Mouse (Mus musculus) right cerebral cortex, postnatal 4 days (tissue): ENCODE measurements around the gene Mbtd1.
"Not testable (repeated sequence)": the region's sequence is repeated elsewhere in the genome, so short reads cannot be mapped to it uniquely, and the experiment has no call there.

Source experiments
- DNase-seq: peaks from one replicate; pipeline ENCODE4 v3.0.0-alpha.2; 2022

Mbtd1 gene

DNA sequence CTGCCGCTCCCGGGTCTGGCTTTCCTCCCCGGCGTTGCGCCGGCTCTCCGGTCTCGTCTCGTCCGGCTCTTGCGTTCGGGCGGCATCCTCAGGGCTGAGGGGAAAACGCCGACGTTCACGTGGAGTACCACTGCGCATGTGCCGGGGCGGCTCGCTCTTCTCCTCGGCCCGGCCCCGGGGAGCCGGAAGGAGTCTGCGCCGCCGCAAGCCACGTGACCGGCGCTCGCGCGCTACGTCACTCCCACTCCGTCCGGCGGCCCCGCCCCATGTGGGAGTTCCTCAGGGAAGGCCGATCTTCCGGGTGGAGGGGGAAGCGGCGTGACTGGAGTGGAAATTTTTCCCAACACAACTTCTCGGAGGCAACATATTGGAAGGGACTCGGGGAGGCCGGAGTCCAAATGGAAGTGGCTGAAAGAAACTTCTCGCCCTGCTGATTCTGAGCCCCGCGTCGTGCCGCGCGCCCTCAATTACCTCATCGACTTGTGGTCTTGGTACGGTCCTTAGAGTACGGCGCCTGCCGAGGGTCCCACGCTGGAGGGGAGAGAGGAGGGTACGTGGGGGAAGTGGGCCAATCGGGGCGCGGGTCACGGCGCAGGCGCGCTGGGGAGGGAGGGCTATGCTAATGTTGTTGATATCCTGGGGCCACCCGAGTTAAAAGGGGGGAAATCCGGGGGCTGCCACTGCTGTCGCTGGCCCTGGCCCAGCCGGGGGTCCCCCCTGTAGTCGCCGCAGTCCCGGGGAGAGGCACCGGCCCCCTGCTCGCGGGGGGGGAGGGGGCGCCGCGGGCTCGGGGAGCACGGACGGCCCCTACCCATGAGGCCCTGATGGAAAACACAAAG is at the start of gene Mbtd1, which contains the start of gene Utp18:
Mbtd1 (plus strand) TSS at position 281 of the 839 bp plus-strand sequence.
Utp18 (minus strand) TSS at position 195 of the 839 bp plus-strand sequence.
- peak; percentile 99 for DNase-seq

DNA sequence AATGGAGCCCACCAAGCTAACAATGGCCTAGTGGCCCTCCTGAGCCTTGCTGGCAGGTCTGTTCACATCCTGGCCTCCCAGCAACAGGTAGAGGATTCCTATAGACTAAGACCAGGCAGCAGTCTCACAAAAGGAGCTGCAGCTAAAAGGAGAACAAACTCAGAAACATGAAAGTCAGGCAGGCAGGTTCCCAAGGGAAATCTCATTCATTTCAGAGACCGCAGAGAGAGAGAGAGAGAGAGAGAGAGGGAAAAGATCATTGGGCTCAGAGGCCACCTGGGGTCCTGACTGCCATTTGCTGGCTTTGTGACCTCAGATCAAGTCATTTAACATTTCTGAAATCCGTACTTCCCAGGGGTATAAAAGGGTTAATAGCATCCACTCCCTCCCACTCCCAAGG is 38.3 kb upstream of the Mbtd1 start:
- no peak for DNase-seq

DNA sequence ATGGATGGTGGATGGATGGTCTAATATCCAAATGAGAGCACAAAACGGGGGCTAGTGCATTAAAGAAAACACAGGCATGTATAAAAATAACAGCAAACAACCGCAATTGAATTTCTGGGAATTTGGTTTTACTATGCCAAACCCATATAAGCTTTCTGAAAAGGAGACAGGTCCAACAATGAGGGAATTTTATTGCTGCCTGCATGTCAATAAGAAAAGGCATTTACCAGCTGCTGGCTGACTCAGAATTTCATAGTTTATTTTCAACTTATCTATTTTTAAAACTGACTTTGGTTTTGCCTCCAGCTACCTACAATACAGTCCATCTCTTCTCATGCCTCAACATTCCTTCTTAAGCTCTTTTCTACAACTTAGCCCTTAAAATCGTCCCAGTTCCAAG is 33.1 kb upstream of the Mbtd1 start:
- DNase-seq = no peak

DNA sequence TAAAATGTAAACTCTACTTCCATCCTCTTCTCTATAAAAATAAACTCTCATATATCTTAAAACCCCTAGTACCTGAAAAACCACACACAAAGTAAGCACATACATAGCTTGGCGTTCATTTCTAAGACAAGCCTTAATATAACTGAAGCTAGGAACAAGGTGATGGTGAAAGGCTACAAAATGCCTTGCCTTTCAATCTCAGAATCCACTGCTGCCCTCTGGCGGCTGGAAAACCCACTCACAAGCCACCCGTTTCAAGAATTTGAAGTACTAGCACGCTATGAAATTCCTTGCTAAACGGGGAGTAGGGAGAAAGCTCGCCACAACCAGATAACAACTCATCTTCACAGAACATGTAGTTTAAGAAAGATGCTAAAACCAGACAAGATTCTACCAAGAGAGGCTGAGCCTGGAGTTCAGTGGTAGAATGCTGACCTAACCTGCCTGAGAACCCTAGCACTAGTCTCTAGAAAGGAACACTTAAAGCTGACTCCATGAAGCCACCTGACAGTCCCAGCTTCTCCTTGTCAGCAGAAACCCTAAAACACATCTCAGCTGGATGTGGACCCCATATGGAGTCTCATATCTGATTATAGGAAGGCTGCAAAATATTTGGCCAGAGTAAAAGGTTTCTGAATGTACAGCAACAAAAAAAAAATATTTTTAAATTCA is 29.2 kb upstream of the Mbtd1 start:
- peak; percentile 95 for DNase-seq

DNA sequence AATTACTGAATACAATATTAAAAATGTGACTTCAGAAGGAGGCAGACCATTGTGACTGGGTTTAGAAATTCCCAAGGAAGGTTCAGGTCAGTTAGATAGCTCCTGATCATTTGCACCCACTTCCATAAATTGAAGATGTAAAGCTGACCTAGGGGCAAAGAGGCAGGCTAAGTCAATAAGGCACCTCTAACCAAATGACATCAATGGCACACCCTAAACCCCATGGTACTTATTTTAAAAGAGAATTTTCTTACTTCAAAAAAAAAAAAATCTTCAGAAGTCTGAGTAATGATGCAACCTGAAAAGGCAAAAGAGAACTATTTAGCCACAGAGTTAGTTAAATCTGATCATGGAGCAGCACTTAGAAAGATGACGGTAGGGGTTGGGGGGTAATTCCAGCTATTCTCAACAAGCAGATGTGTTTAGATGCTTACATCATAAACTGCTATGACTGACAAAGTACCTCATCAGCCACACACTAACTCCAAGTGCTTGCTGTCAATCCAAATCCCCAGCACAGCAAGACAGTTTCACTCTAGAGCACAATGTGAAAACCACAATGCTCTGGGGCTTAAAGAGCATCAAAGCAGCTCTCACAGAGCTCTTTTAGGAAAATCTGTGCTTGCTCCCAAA is 25.0 kb upstream of the Mbtd1 start:
- no peak for DNase-seq

DNA sequence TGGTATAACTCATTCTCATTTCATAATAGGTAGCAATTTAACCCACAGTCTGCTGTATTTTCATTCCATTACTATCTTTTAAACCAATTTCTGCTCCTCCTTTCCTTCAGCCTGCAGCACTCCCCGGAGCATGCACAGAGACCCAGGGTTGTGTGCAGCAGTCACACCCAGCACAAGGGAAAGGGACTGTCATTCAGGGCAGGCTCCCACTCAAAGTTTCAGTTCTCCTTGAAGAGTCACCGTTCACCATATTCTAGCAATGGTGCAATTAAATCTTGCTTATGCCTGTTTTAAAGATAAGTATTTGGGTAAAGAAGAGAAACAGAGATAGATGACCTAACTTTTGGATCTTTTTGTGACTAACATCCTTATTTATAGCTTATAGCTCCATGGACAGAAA is 24.5 kb upstream of the Mbtd1 start:
- no peak for DNase-seq

DNA sequence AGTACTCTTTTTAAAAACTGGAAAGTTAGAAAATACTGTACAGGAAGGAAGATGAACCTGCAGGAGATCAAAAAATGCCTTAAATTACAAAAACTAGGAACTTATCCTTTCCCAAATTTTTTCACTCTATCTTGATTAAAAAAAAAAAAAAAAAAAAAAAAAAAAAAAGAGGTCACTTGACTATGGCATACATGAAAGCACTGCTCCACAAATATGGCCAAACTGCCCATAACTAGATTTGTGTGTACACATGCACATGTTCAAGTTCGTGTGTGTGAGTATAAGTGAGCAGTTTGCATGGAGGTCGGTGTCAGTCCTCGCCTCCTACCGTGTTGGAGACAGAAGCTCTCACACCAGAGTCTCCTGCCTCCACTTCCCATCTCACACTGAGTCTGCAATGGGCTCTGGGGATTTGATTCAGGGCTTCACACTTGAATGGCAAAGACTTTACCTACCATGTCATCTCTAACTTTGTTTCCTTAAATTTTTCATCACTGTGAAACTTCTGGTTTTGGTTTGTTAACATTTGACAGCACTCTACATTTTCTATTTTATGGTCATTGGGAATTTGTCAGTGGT is 23.5 kb upstream of the Mbtd1 start:
- no peak for DNase-seq

DNA sequence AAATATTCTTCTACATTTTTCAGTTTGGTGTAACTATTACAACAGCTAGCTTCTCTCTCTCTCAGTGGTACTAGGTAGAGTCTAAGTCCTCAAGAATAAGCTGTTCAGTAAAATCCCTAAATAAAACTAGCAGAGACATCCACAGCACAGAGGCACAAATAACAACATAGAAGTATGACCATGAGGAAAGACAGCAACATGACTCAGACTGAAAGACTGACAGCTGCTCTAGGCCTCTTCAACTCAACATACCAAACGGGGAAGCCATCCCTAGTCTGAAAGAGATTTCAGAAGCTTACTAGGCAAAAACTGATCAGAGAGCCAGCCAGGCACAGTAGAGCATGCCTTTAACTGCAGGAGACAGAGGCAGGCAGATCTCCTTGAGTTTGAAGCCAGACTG is 23.0 kb upstream of the Mbtd1 start:
- DNase-seq = no peak

DNA sequence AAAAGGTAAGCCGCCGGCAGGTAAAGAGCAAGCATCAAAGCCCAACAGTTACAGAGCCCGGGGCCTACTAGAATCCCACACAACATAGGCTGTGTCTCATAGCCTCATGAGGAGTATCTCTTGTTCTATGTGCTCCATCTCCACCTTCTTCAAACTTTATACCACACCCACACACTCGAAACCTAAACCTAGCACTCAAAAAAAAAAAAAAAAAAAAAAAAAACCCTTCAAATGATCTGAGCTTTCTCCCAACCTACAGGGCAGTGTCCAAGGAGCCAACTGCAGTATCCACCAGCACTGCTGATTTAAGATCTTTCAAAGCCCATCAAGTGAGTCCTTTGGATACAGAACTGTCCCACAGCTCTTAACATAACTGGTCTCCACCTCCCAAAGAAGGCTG is 1.6 kb upstream of the Mbtd1 start:
- no peak for DNase-seq

DNA sequence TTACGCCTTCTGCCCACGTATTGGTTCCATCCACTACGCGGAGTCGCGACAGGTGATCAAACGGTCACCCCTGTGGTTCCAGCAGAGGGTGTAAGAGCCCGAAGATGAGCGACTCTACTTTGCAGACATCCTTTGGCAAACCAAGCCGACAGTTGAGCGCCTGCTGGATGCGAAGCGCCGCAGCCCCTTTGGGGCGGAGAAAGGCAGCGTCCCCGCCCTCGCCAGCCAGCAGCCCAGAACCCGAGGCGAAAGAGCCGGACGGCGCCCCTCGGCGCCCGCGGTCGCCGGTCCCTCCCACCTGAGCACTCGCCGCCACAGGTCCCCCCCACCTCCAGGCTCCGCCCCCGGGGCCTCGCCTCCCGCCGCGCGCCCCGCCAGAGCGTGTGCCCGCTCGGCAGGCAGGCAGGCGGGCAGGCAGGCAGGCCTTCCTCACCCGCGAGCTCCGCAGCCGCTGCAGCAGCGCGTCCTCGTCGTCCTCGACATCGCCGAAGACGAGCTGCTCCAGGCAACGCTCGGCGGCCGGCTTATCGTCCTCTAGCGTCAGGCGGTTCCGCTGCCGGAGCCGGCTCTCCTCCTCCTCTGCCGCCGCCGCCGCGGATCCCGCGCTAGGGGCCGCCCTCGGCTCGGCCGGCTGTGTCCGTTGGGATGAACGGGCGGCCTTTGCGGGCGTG is 616 bp upstream of the Mbtd1 start:
- DNase-seq = peak; percentile 51

DNA sequence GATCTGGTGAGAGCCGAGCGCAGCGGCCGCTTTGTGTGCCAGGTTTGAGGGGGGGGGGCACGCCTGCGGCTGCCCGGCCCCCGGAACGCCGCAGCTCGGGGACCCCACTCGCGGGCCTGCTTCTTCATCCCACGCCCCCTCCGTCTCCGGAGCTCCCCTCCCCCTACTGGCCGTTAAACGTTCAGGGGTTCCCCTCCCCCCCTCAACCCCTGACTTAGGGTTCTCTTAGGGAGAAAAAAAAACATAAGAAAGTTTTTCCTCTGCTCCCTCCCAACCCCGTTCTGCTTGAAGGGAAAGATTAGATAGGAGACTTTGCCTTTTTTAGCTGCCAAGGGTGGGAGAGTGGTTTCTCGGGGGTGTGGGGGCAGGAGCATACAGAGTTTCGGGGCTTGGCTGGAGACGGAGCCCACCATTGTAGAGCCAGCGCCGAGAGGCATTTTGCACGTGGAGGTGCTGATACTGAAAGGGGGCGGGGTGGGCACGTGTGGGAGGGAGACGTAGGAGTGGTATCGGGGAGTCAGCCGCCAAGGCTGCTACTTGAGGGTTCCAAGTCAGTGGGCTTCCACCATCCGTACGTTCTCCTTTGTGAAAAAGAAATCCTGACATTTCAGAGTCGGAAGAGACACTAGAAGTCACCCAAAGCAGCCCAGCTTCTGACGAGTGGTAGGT is 893 bp downstream of the Mbtd1 start:
- DNase-seq = peak; percentile 28

DNA sequence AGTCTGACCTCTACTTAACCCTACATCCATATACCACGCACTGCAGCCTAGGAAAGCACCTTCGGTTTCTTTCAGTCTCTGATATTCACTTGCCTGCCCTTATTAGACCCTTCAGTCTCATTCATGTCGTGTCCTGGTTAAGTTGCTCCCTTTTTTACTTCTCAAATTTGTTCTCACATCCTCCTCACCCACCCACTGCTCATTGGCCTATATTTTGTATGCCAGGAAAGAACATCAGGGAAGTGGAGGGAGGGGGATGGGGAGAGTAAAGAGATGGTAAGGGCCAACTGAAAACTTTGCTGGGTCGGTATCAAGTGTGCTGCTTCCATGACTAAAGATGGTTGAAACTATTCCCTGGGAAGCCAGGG is 1.4 kb downstream of the Mbtd1 start:
- DNase-seq = no peak

DNA sequence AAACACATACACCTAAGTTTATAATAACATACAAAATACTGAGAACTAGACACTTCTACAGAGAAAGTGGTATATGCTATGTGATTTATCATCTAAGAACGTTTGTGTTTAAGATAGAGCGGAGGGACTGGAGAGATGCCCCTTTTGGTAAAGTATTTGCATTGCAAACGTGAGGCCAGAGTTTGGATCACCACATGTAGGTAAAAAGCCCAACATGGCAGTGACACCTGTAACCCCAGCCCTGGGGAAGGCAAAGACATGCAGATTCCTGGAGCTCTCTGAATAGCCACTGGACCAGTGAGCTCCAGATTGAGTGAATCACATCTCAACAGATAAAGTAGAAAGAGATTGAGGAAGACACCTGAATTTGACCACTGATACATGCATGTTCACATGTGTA is 12.1 kb downstream of the Mbtd1 start:
- no peak for DNase-seq

DNA sequence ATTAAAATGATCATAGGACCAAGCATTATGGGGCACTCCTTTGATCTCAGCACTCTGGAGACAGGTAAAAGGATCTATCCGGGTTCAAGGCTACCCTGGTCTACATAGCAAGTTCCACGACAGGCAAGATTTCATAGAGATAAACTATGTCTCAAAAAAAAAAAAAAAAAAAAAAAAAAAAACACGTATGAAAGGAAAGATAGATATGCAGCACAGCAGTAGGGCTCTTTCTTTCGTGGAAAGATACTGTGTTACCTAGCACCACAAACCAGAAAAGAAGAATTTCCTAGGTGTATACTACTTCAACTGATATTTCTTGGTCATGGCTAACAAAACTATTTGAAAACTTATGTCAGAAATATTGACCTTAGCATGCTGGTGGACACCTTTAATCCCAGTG is 21.2 kb downstream of the Mbtd1 start:
- DNase-seq = no peak

DNA sequence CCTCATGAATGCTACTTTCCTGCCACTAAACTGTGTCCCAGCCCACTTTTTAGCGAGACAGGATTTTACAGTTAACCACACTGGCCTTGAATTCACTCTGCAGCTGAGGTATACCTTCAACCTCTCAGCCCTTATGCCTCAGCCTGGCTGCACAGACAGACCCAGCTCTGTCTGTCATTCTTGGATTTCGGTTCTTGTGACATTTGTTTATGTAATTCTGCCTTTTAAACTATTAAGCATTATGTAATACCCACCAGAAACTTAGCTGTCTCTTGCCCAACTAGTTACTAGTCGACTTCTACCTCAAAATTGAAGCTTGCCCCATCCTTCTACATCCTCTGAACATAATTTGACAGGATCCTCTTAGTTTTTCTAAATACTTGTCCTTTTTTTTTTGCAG is 22.2 kb downstream of the Mbtd1 start:
- no peak for DNase-seq

DNA sequence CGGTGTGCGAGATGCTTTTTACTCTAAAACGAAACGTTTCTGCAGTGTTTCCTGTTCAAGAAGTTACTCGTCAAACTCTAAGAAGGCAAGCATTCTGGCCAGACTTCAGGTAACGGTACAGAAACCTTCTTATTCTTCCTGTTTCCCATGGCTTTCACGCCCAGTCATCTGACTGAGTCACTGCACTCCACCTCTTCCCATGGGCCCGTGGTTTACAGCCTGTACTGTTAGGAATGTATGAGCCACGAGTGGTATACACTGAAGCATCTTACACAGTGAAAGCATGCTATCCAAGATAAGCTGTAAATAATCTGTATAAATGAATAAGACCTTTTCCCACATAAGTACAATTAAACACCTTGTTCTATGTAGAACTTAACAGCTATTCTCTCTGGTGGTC is 23.2 kb downstream of the Mbtd1 start:
- DNase-seq = no peak

DNA sequence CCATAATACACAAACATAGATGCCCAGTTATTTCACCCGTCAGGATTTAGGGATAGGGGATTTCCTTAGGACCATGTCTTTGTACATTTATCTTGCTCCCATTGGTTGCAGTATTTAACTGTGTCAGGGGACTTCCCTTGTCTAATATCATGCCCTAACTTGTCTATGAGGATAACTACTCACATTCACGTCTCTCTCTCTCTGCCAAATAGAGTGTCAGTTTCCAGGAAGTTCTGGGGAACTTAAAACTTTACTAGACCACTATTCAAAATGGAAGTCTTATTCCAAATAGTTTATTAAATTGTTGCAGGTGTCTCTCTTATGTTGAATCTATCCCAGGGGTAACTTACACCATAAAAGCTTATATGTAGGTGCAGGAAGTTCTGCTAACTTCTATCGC is 26.0 kb downstream of the Mbtd1 start:
- no peak for DNase-seq

DNA sequence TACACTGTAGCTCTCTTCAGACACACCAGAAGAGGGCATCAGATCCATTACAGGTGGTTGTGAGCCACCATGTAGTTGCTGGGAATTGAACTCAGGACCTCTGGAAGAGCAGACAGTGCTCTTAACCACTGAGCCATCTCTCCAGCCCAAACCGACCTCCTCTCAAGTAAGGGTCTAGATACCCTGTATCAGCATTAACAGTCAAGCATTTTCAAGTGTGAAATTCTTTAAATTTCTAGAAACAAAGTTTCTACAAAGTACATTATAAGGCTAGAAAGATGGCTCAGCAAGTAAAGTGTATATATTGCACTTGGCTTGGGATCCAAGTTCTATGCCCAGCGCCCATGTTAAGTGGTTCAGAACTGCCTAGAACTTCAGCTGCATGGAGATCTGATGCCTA is 29.4 kb downstream of the Mbtd1 start:
- DNase-seq = not testable (repeated sequence)

DNA sequence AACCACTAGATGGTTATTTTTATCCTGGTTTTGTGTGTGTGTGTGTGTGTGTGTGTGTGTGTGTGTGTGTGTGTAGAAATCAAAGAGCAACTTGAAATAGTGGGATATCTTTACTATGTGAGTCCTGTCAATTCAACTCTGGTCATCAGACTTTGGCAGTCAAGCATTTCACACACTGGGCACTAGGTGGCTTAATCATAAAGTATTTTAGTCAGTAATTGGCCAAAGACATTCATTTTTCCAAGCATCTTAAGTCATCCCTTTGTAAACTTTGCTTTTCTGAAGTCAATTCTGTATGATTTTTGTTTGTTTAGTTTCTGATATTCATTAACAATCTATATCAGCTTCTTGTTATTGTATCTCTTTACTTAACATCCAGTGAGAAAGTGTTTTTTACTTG is 43.5 kb downstream of the Mbtd1 start:
- no peak for DNase-seq

DNA sequence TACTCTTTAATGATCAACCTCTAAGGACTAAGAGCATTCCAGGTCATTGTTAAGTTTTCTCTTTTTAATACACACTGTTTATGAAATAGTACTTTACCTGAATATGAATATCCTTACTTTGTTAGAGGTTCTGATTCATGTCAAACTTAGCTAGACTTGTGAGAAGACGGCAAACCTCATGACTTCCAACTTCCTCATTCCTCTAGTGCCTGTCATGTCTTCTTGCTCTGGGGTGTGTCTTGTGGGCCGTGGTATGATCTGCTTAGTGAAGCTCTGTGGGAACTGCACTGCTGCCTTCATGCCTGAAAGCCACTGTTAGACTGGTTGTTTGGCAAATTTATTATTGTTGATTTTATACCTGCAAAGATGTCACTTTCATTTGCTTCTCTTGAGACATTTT is 55.3 kb downstream of the Mbtd1 start:
- DNase-seq = no peak

DNA sequence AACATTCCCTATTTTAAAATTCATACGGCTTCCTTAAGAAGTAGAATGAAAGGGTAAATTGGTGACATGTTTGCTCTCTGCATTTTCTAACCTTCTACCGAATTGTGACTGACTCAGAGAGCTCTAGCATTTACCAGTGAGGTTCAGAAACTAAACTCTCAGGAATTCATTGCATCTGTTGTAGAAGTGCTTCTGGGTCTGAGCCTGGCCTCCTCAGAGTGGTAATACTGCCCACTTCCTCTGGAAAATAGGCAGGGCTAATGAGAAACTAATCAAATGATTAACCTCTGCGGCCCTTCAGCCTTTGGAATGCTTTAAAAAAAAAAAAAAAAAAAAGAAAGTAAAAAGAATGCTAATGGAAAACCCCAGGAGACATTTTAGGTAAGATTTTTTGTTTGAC is 59.3 kb downstream of the Mbtd1 start:
- no peak for DNase-seq

DNA sequence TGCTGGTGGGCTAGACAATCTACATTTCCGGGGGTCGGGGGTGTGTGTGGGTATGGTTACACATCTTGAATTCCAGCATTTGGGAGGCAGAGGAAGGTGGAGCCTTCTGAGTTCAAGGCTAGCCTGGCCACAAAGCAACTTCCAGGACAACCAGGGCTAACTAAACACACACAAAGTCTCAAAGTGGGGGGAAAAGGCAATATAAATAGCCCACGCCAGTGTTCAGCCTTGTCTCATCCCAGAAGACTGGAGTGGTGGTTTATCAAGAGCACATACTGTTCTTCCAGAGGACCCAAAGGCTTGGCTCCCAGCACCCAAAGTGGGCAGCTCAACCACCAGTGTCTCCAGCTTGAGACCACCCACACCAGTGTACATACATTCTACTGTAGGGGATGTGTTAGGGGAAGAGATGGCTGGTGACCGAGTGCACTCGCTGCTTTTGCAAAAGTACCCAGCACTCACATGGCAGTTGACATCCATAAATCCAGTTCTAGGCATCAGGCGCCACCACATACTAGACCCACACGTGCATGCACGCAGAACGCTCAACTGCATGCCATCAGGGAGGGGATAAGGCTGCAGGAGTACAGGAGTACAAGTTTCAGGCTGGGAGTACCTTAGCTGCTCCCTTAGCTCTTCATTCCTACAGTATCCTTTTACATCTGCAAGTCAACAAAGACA is 63.4 kb downstream of the Mbtd1 start:
- DNase-seq = no peak
